Mouse (Mus musculus): ENCODE measurements at regions not wholly inside any gene's neighbourhood (a gene's known extent, or its start where the extent isn't known, plus 50 kb on each side); places are given as distances from the start of the nearest gene placed in this dataset.

DNA sequence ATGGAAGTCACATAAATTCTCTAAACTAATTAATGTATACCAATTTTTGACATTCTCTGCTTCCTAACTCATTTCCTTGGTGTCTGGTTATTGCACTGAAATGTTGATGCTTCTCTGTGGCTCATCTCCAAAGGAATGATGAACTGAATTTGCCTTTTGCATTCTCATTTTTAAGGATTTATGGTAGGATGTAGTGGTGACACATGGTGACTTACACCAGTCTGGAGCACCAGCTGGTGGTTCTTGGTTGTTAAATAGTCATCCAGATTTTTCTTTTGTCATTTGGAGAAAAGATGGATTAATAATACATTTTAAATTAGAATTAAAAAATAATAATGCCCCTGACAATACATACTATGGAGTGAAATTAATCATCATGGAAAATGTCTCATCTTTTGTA lies 1097.2 kb upstream of the Epha7 start:
- no peak overlapping the region for H3K4me3 ChIP-seq
- no peak for DNase-seq (ENCODE audit: low spot score)
- H3K4me1 ChIP-seq: no peaks in the 10 kb centered on the region

DNA sequence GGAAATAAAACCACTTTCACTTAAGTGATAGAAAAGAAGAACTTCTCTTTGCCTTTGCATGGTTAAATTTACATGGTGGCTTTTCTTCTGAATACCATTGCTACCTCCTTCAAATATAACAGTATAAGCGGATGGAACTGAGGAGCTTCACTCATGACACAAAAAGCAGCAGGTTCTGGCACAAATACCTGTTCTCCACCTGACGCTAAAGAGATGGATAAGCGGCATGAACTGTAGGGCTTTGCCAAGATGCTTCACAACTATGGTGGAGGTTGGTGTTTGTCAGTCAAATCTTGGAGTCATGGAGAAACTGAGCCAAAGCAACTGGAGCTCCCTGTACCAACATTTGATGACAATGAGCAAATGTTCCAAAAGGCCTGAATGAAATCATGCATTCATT lies 1085.2 kb upstream of the Epha7 start:
- no peaks in the 10 kb centered on the region for H3K36me3 ChIP-seq (replicated peaks)
- H3K9me3 ChIP-seq: no peaks in the 10 kb centered on the region
- no peaks in the 10 kb centered on the region for H3K4me1 ChIP-seq
- no peak for DNase-seq (ENCODE audit: low spot score)
- H3K27me3 ChIP-seq (replicated peaks; ENCODE audit: low read depth, poor library complexity, severe bottlenecking): no peaks in the 10 kb centered on the region
- 93% methylated on average over 3 of the region's 3 CpGs for WGBS
- H3K4me3 ChIP-seq: no peak overlapping the region
- no peak overlapping the region for H3K27ac ChIP-seq (replicated peaks)

More for the DNA sequence above, 1097.2 kb upstream of the Epha7 start:
- Histone ChIP-seq H3K9me3 (no peaks in the 10 kb centered on the region), H3K36me3 (replicated peaks) (no peaks in the 10 kb centered on the region), H3K27me3 (replicated peaks; ENCODE audit: low read depth, poor library complexity, severe bottlenecking) (no peaks in the 10 kb centered on the region), H3K27ac (replicated peaks) (no peak overlapping the region)

DNA sequence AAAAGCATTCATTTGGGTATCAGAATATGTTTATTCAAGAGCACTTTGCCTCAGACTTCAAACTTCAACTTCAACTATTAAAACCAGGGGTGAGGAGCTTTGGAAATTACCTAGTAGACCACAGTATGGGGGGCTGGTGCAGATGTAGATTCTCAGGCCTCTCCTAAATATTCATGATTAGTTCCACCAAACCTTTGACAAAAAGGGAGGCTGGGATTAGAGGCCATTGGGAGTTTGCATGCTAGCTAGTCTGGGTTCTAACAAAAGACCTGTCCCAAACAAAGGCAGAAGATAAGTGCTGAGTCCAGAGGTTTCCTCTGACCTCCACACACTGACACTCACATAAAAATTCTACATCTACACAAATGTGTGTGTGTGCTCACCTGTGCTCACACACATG lies 1078.8 kb upstream of the Epha7 start:
- Histone ChIP-seq H3K27ac (replicated peaks) (no peak overlapping the region), H3K27me3 (replicated peaks; ENCODE audit: low read depth, poor library complexity, severe bottlenecking) (no peaks in the 10 kb centered on the region), H3K4me1 (no peaks in the 10 kb centered on the region), H3K9me3 (no peaks in the 10 kb centered on the region), H3K4me3 (no peak overlapping the region), H3K36me3 (replicated peaks) (no peaks in the 10 kb centered on the region)
- DNase-seq (ENCODE audit: low spot score): no peak

DNA sequence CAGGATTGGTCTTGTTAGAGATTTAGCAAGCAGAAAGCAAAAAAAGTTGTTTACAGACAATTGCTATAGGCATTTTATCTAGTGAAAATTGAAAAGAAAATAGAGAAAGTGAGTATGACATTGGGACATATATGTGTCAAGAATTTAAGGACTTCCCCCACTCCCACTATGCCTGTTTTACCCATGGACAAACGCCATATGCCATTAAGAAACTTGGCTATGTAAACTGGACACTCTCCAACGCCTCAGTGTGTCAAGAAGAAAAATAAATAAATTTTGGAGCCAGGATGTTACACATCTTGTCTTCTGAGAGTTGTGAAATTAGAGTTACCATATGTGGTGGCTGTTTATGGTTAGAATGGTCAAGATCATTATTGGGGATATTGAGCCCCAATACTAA lies 1031.1 kb upstream of the Epha7 start:
- no peak for DNase-seq (ENCODE audit: low spot score)
- Histone ChIP-seq H3K4me3 (no peak overlapping the region), H3K27ac (replicated peaks) (no peak overlapping the region), H3K9me3 (no peaks in the 10 kb centered on the region), H3K36me3 (replicated peaks) (no peaks in the 10 kb centered on the region), H3K4me1 (peaks cover 2% of the 10 kb centered on the region), H3K27me3 (replicated peaks; ENCODE audit: low read depth, poor library complexity, severe bottlenecking) (no peaks in the 10 kb centered on the region; the same call in 1 of the 2 replicates)
- WGBS: 84% methylated on average over 2 of the region's 2 CpGs

DNA sequence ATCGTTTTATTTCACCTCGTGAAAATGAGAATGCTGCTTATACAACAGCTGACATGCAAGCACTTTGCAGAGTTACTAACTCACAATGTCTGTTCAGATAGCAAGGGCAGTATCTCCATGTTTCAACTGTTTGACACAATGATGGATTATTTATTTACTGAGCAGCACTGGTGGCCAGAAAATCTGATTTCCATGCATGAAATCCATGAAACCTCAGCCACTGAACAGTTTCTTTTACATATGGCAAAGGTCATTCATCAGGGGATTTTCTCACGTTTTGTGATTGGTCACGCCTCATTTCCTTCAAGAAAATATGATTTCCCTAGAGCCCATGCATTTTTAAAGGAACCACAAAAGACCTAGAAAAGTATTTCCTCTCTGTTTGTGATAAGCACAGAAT lies 1025.9 kb upstream of the Epha7 start:
- DNase-seq (ENCODE audit: low spot score): peak; percentile 9
- no peaks in the 10 kb centered on the region for H3K9me3 ChIP-seq

More for the DNA sequence above, 1025.9 kb upstream of the Epha7 start:
- Histone ChIP-seq H3K4me1 (peaks cover 7% of the 10 kb centered on the region), H3K36me3 (replicated peaks) (no peaks in the 10 kb centered on the region), H3K27me3 (replicated peaks; ENCODE audit: low read depth, poor library complexity, severe bottlenecking) (no peaks in the 10 kb centered on the region; the same call in 1 of the 2 replicates), H3K27ac (replicated peaks) (no peak overlapping the region), H3K4me3 (no peak overlapping the region)
- WGBS: 39% methylated on average over 4 of the region's 4 CpGs

Data from embryonic facial prominence, embryonic 10.5 days (tissue).